Mouse (Mus musculus) fat pad, adult 2 months (tissue): Measurements from ENCODE around the gene Blmh.

ENCODE experiments used
- DNase-seq: peaks from one replicate; pipeline ENCODE4 v3.0.0-alpha.2; 2011; ENCODE audit warnings: low read depth, low spot score; ENCODE audit errors: extremely low read depth

Blmh gene

DNA sequence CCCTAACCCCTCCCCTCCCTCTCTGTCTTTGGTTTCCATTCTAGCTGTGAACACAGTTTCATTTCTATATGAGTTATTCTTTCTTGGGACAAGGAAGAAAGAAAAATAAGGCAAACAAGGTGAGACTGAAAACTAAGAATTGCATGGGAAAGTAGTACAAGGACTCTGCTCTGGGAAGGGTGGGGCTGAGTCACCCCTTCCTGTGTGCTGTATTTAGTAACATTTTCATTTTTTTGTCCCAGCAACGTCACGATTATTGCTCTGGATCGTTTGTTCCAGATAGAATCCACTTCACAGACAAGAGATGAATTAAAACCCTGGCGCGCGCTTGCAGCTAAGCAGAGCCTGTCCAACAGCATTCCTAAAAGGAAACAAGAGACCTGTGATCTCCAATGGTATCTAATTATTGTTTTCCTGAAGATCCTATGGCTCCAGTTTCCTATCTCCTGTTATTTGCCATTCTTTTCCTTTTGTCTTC is at the start of gene Blmh:
TSS of gene Blmh (plus strand) at position 51 of the 478 bp plus-strand sequence.
- no peak for DNase-seq

GRCm38 (mm10) chr11:76879816-76880215 is 44.8 kb upstream of the Blmh start:
- DNase-seq = no peak

GRCm38 (mm10) chr11:76884451-76884850 is 40.2 kb upstream of the Blmh start:
- DNase-seq = no peak

GRCm38 (mm10) chr11:76889339-76890164 is 35.1 kb upstream of the Blmh start:
- no peak for DNase-seq

GRCm38 (mm10) chr11:76891171-76891570 is 33.4 kb upstream of the Blmh start:
- no peak for DNase-seq

- DNase-seq = no peak
Observed at GRCm38 (mm10) chr11:76891738-76892349, 32.8 kb upstream of the Blmh start.

GRCm38 (mm10) chr11:76892972-76893371 is 31.6 kb upstream of the Blmh start:
- no peak for DNase-seq

DNA sequence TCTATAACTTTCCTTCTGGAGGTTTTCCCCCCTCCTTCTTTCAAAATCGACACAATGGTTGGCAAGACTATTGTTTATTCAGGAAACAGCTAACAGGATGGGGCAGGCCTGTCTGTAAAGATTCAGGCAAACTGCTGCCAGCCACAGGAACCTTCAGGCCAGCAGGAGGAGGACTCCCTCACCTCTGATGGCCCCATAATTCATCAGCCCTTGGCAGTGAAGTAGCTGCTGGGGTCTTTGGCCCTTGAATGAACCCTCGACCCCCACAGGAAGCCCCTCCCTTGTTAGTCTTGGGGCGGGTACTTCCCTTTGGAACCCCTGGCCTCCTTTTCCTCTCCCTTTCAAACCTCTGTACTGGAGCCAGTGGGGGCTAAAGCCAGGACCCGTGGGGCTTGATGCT is 31.0 kb upstream of the Blmh start:
- DNase-seq = peak; percentile 70

DNA sequence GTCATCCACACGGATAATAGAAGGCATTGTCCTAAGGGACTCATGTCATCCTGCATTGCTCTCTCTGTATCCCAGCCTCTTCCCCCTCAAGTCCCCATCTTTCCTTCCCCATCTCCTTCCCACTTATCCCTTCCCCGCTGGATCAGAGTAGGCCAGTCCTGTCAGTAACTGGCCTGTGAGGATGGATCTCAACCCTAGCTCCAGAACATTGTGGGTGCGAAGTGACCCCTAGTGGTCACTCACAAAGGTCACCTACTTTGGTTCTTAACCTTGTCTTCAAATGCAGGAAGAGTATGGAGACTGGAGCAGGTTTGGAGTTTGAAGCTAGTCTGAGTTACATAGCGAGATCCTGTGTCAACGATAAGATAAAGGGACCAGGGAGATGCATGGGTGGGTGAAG is 30.4 kb upstream of the Blmh start:
- no peak for DNase-seq

GRCm38 (mm10) chr11:76896360-76896759 is 28.2 kb upstream of the Blmh start:
- DNase-seq = no peak

GRCm38 (mm10) chr11:76897126-76897525 is 27.5 kb upstream of the Blmh start:
- DNase-seq = no peak

DNA sequence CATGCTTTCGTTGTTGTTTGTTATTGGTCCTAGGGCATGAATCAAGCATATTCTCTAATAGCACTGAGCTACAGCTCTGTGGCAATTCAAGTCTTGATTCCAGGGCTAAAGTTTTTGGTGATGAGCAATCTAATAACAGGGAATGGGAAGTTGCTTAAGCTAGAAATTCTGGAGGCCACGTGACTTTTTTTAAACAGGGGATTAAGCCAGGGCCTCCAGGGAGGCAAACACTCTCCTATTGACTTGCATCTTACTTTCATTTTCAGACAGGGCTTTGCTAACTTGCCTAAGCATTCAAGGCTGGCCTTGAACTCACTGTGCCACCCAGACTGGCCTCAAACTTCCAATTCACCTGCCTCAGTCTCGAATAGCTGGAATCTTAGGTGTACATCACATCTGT is 26.7 kb upstream of the Blmh start:
- DNase-seq = no peak

DNA sequence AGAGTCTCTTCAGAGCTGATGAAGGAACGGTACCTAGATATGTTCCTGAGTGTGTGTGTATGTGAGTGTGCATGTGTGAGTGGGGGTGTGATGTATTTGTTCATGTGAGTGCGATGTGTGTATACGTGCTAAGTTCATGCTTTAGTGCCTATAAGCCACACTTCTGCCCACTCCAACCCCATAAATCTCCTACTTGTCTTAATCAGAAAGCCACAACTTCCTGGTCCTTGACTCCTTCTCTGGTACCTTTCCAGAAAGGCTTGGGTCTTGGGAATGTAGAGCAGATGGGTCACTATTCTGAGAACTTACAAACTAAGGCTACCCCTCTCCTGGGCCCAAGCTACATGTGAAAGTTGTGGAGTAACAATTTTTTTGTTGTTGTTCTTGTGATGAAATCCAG is 25.9 kb upstream of the Blmh start:
- no peak for DNase-seq

DNA sequence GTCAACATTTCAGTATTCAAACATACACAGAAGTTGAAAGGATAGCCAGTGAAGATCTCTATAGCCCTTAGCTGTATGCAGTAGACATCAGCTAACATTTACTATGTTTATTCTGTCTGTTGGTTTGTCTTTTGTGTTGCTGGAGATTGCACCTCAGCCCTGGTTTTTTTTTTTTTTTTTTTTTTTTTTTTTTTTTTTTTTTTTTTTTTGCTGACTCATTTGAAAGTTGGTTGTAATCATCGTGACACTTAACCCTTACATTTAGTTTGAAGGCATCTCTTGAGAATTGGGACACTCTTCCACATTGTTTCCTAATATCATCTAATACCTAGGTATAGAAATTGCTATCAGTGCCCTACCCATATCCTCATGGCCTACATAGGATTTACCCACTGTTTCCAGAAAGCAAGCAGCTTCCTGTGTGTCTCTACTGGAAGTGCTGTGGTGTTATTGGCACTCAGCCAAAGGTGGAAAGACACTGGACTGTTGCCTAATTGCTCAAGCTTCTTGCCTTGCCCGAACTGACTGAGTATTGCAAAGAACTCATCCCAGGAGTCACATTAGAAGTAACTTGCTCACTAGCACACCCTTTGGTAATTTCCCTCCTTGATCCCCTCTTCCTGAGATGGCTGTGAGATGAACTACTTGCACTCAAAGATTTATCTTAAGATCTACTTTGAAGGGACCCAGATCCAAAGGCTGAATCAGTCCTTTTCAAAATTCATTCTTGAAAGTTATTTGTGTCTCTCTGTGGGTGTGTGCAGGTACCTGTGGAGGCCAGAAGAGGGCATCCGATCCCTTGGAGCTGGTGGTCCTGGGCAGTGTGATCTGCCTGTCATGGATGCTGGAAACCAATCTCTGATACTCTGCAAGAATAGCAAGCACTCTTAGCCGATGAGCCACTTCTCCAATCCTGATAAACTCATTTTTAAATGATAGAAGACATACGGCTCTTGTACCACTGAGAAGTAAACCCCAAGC is 24.6 kb upstream of the Blmh start:
- no peak for DNase-seq

DNA sequence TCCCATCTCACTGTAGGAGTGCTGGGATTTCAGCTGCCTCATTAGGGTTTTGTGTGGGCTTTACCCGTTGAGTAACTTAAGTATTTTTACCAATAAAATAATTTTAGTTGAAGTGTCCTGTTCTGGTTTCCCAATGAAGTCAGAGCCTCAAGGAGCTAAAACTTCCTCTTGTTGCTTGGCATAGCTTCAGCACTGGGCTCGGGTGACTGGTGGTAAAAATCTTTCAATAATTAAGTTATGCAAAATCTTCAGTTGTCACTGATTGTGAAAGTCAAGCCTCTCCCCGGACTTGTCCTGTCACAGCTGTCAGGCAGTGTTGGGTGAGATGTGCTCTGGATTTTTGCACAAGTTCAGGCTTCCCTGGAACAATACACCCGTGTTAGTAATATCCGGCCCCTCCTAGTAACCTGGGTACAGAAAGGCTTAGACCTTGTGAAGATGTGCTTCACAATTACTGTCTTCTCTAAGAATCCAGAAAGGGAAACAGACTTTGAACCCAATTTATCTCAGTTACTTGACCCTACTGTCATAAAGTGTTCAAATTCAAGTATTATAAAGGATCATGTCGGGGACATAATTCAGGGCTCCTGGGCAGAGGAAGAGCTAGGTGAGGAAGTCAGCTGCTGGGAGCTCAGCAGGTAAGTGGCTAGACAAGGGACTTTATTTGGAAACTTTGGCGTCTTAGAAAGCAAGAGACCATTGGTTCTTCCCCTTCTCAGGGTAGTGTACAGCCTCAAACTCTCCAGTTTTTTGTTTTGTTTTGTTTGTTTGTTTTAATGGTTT is 22.8 kb upstream of the Blmh start, which contains the start of gene Tmigd1:
TSS of gene Tmigd1 (plus strand) at position 581 of the 783 bp plus-strand sequence.
- DNase-seq = no peak

- DNase-seq = no peak
Observed at GRCm38 (mm10) chr11:76904340-76904739, 20.3 kb upstream of the Blmh start.

DNA sequence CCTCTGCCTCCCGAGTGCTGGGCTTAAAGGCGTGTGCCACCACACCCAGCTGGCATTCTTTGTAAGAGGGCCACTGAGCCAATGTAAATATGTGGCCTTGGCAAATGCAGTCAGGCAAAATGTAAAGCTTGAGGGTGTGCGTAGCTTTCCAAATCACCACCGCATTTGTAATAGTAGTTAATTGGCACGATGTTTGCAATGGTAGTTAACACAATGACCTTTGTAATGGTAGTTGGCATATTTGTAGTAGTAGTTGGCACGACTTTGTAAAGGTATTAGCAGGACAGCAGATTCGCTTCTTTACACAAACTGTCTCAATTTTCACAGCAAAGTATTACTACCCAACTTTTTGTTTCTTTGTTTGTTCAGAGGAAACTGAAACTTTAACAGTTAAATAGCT is 16.0 kb upstream of the Blmh start:
- no peak for DNase-seq

GRCm38 (mm10) chr11:76911325-76912054 is 13.1 kb upstream of the Blmh start:
- DNase-seq = no peak

DNA sequence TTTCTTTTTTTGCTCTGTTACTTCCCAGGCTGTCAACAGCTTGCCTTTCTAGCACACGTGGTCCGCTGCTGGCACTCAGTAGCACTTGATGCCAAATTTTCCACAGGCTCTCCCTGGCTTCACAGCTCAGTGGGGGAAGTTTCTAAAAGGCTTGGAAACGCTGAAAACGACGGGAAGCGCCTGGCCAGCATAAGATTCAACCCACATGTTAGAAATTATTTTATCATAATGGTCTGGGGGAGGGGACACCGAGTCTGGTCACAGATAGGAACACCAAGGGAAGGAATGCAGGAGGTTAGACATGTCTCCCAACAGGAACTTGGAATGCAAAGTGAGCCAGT is 12.6 kb upstream of the Blmh start:
- DNase-seq = no peak

DNA sequence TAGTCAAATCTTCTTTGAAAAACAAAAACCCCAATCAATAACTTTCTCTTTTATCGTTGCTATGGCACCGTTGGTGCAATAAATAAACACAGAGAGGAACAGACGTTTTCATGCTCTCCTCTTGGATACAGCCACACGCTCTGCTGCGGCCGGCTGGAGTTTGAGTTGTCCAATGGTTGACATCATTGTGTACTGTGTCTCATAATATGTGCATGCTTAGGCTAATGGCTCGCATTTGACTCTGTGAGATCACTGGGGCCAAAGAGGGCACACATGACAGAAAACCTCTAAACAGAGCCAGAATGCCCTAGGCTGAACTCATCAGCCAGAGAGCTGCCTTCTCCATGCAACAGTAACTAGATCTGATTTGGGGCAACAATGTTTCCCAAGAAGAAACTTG is 10.2 kb upstream of the Blmh start:
- no peak for DNase-seq
